Mouse (Mus musculus) R1 (cell line): ENCODE measurements around the gene Nlrc5.

Source experiments
- DNase-seq: peaks from one replicate; pipeline ENCODE4 v3.0.0-alpha.2; 2018; ENCODE audit warnings: low read depth, low spot score

Gene Nlrc5

DNA sequence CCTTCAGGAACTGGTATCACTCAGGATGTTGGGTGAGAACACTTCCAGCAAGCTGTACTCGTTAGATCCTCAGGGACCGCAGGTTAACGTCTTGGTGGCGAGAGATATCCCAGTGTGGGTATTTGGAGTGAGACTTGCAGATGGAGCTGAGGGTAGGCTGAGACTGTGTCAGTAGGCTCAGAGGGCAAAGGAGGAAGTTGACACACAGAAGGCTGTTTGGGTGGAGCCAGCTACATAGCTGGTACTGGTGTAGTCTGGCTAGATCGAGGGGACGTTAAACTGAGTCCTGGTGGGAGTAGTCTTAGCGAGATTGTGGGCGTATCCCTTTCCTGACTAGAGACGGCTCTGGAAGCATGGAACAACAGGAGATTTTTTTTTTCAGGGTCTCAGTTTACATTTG lies 16.1 kb upstream of the Nlrc5 start:
- DNase-seq: peak; percentile 10

DNA sequence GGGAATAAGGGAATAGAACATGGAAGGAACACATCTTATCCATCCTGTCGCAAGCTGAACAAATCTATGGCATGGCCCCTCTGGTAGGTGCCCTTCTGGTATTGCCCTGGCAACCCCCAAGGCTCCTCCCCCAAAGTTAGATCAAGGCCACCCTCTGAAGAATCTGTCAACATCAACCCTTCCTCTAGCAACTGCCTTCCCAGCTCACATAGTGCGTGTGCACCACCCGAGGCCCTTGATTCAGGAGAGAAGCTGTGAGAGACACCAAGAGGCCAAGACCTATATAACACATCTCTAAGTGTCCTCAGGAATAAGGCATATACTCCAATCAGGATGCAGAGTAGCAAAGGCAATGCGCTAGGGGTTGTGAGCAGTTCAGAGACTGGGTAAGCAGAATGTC lies 11.9 kb upstream of the Nlrc5 start:
- peak; percentile 9 for DNase-seq

DNA sequence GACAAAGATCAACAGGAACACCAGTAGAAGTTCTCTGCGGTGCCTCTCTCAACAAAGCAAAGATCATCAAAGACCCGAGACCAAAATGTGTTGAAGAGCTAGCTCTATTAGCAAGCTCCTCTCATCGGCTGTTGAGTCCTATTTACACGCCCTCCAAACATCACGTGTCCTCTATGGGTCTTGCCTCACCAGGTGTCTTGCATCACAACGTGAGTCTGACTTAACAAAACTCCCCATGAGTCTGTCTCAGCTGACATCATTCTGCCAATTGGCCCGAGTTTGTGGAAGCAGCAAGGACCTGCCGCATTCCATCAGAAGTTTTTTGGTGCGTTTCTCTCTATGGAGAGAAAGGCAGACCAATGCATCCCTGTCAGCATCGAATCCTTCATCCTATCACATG lies 6.2 kb upstream of the Nlrc5 start:
- DNase-seq: no peak

DNA sequence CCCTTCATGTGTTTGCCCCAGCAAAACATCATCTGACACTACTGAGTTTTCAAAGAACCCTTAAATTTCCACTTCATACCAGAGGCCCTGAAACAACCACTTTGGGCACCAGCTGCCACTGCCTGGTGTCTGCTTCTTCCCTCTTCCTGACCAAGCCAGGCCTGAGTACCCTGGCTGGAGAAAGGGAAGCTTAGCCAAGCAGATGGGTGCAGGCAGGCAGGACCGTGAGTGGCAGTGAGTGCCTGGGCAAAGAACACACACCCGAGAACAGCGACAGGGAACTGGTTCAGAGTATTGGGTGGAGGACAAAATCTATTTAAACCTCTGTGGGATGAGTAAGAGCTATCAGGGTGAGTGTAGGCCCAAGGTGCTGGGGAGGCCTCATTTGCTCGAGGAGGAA lies 5.7 kb upstream of the Nlrc5 start:
- DNase-seq: no peak

DNA sequence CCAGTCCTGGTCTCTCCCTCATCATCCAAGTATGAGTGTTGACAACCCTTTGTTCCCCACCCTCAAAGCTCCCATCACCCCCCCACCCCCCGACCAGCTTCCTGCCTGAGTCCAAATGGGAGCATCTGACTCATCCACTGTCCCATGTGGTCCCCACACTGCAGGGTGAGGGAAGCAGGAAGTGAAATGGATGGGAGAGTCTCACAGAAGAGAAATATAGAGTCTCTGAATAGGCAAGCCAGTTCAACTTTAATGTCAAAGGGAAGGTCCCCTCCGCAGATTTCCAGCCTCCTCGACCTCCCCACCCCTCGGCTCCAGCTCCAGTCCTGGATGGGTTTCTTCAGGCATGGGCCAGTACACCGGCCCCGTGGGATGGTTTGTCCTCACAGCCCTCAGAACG lies 4.8 kb upstream of the Nlrc5 start:
- no peak for DNase-seq

DNA sequence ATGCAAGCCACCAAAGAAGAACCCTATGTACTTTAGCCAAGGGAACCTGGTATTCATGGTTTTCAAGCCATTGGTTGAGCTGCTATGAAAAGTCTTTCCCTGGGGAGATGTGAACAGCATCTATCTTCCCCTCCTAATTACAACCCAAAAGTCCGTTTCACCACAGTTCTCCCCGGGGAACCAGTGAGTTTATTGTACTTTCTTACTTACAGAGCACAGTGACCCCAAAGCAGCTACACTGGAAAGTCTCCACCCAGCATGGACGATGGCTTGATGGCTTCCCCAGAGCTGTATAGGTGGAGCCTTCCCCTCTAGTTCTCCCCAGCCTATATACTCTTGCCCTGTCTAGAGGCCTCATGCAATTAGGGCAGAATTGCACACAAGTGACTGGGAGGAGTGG lies 1.9 kb upstream of the Nlrc5 start:
- DNase-seq: no peak

DNA sequence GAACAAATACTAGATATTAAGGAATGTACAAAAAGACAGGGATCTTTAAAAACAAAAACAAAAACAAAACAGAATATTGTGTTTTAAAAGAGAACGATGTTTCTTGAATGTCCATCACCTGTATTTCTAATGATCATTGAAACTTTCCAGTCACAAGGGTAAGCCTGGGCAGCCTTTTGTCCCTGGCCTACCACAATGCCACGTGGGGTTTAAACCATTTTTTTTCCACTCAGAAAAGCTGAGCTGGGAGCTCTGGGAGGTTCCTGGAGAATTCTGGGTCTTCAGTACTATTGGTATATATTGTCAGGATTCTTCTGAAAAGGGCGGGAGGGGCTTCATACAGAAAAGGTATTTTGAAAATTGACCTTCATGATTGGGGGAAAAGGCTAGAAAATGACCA lies 802 bp downstream of the Nlrc5 start:
- DNase-seq: no peak

DNA sequence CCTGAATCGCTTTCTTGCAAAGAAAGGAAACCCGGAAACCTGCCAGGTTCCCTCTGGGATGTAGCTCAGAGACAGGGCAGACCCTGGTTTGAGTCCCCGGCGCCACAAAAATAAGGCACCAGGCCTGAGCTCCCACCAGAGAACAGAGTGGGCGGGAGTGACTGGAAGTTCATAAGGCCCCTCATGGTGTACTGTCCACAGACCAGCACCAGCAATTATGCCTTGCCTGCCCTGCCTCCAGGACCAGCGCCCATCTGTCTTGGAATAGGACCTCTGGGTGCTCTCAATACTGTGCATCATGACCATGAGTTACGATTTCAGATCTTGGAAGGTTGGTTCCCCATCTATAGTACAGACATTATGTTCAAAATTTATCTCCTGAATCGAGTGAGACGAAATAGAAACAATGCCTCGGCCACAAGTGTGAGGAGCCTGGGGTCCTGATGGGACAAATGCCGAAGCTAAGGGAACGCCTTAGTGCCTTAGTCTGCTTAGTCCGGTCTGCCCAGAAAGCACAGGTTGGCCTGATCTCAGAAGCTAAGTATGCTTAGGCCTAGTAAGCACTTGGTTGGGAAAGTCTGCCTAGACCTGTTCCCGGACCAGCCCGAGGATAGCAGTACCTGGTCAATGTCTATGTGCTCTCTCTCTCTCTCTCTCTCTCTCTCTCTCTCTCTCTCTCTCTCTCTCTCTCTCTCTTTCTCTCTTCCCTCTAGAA lies 1.4 kb downstream of the Nlrc5 start:
- DNase-seq: no peak

DNA sequence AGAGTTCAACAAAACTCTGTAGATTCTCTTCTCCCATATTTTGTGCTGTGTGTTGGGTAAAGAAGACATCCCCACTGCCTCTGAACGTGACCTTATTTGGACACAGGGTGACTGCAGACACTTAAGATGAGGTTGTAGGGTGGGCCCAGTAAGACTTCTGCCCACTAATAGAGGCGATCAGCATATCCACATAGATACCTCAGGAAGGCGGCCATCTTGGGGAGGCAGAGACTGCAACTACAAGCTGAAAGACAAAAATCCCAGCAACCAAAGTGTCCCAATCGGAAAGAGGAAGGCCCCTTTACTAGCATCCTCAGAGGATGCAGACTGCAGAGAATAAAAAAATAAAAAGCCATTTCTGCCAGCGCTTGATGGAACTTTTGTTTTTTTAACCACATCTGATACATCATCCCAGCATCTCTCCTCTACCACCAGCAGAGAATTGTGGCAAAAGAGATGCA lies 2.0 kb downstream of the Nlrc5 start:
- DNase-seq: no peak

DNA sequence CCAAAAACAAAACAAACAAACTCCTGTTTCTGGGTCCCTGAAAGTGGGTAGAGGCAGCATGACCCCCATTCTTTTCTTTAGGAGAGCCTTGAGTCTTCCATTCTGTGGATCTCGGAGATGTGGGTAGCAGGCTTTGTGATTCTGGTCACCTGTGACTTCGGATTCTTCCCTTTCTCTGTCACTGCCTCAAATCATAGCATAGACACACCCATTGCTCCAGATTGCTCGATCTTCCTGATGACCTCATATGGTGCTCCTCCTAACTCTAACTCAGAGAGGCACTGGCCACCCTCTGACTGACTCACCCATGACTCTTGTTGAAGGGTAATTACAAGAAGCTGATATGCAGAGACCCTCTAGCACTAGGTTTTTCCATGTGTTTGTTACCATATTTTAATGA lies 2.7 kb downstream of the Nlrc5 start:
- no peak for DNase-seq

DNA sequence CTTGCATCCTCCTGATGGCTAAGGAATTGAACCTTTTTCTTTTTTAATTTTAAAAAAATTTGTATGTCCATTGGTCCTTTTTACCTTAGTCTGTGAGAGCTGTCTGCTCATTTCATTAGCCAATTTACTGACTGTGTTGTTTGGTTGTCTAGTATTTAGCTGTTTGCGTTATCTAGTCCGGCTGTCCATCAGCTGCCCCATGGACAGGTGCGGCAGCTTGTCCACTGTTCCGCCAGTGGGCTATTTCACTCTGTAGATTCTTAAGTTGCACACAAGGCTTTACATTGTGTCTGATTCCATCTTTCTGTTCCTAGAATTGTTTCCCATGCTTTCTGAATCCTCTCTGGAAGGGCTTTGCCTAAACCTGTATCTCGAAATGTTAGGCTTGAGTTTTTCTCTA lies 4.5 kb downstream of the Nlrc5 start:
- no peak for DNase-seq

DNA sequence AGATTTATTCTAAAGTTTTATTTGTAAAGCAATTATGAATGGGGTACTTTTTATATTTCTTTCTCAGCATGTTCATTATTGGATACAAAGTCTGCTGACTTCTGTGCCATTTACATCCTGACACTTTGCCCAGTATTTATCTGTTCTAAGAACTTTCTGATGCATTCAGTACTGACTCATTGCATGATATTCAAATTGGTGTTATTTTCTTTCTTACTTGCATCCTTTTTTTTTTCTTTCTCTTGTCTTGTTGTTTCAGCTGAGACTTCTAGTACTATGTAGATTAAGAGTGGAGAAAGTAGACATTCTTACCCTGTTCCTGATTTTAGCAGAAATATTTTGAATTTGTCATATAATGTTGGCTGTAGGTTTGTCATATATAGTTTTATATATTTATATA lies 5.5 kb downstream of the Nlrc5 start:
- no peak for DNase-seq

DNA sequence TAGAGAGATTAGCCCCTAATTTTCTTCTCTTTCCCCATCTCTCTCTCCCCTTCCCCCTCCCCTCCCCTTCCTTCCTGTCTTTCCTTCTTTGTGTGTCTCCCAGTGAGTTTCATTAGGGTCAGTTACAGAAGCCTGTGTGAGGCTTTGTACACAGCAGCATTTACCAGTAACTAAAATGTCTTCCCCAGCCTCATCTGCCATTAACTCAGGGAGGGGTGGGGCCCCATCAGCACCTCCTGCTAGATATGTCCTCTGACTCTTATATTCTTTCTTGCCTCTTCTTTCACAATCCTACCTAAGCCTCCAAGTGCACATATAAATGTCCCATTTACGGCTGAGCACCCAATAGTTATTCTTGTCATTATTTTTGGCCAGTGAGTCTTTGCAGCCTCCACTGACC lies 6.2 kb downstream of the Nlrc5 start:
- no peak for DNase-seq

DNA sequence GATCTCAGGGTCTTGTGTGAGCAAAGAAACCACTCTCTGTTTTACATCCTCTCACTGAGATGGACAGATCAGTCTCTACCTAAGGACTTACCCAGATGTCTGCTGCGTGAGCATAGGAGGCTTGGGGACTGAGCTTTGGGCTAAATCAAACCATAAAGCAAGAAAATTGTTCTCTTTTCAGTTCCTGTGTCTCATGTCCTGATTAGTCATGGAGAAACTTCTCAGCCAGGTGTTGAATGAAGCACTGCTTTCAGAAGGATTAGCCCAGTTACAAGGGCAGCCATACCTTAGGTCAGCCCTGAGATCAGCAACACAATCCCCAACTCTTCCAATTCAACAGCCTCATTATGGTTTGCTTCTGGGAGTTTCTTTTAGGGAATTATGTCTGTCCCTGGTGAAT lies 7.5 kb downstream of the Nlrc5 start:
- DNase-seq: no peak

DNA sequence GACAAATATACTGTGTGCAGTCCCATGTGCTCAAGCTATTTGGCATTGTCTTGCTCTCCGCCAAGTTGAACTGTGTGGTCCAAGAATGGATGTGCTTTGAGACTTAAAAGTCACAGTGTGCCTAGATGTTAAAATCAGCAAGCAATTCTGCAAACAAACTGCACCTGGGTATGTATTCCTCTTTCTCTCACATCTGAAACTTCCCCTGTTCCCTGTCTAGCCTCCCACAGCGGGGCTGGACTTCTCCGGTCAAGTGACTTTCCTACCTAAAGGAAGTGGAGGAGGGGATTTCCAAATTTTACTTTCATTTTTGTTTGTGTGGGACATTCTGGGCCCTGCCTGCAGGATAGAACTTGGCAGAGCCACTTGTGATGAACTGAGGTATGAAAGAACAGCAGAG lies 9.0 kb downstream of the Nlrc5 start:
- DNase-seq: no peak

DNA sequence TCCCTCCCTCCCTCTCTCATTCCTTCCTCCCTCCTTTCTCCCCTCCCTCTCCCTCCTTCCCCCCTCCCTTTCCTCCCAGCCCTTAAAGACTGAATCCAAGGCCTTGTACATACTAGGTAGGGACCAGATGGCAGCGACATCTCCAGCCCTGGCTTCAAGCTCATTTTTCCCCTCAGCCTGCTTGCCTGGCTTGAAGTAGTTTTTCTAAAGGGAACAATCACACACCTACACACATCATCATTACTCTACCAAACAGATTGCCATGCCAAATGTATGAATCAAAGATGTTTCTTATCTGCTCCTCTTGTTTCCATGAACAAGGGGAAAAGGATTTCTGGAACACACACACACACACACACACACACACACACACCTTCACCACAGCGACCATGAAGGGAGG lies 10.3 kb downstream of the Nlrc5 start:
- DNase-seq: no peak

DNA sequence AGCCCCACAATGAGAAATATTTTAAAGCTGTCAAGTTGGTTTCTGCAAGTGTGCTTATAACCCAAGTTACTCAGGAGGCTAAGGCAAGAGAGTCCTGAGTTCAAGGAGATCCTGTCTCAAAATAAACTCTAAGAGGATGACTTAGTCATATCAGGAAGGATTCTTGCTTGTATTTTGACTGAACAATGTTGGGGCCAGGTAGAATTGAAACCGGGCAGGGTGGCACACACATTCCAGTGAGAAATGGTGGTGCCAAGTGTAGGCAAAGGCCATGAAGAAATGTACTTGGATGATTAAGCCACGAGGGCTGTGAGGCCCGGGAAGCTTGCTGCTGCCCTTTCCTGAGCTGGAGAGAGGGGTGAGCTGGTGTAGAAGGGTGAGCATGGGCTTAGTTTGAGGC lies 13.0 kb downstream of the Nlrc5 start:
- no peak for DNase-seq

DNA sequence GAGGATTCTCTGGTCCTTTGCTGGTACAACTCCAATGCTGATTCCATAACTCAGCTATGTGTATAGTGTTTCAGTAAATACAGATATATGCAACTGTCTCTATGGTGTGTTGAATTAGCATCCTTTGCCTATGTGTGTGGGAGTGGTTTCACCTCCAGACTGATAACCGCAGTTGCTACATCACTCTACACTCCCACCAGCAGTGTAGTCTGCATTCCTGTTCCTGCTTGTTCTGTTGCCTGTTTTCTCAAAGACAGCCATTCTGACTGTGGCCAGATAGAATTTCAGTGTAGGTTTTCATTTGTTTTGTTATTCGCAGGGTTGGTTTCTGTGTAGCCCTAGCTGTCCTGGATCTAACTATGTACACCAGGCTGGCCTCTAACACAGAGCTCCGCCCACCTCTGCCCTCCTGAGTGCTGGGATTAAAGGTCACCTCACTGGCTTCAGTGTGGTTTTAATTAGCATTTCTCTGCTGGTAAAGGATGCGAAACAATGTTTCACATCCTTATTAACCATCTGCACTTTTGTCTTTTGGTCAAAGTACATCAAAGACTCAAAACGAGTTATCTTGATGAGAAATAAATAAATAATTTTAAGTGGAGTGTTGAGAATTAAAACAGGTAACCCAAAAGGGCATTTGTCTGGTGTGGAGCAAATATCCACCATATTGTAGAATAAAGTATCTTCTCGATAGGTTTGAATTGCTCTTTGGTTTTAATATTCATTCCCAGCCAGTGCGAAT lies 13.6 kb downstream of the Nlrc5 start:
- peak; percentile 16 for DNase-seq

DNA sequence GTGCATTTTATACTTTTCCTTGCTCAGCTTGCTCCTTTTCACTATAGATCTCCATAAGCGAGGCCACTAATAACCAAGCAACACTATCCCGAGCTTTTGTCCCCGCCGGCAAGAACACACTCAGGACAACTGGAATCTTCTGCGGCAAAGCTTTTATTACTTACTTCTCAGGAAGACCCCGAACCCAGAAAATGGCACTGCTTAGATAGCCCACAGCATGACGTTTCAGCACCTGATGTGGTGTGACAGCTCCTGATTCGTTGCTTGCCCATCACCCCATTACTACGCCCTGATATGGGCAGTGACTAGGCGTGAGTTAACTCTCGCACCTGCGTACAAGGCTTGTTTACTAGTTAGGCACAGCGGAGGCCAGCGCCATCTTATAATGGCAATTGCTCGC lies 18.8 kb downstream of the Nlrc5 start:
- DNase-seq: peak; percentile 30

DNA sequence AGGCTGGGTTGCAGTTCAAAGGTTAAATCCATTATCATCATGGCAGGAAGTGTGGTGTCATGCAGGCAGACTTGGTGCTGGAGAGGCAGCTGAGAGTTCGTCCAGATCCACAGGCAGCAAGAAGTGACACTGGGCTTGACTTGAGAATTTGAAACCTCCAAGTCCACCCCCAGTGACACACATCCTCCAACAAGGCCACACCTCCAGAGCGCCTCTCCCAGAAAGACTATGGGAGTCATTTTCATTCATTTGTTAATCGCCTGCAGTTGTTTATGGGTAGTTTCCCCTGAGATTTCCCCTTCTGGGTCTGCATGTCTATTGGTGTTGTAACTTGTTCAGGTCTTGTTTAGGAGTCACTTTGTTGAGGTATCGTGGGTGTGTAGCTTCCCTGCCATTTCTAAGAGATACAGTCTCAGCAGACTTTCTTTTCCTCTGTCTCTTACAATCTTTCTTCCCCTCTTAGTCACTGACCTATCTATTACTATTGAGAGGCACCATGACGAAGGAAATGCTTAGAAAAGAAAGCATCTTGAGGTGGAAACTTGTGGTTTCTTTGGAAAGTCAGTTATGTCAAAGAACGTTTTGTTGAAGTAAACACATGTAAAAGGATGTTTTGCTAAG lies 19.8 kb downstream of the Nlrc5 start:
- peak; percentile 81 for DNase-seq

DNA sequence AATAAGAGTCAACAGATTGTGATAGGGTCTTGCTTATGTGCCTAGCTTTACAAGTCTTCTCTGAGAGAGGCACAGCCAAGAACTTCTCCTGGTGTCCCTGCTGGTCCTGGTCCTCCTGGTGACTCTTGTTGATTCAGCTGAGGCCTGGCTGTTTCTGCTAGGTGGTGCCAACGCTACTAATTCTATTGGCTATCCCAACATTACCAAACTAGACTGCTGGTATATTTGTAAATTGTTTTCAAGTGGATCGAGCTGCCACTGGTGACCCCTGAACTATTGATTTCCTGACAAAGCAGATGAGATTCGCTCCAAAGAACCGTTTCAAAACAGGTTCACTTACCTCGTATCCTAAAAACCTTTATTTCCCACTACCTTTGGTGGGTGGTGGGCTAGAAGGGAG lies 20.7 kb downstream of the Nlrc5 start:
- DNase-seq: no peak

DNA sequence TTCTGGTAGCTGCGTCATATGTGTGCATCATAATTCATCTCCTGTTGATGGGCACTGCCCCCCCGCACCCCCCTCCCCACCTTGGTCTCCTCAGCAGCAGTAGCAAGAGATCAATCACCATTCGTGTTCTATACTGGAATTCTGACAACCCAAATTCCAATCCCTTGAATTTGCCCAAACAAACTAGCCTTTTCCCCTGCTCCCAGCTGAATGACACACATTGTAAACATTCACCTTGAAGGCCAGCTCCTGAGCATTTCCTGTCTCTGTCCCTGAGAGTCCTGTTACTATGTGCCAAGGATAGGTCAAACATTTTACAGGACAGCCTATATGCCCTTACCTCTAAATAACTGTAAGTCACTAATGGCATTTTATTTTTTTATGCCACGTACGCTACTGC lies 21.9 kb downstream of the Nlrc5 start:
- no peak for DNase-seq

DNA sequence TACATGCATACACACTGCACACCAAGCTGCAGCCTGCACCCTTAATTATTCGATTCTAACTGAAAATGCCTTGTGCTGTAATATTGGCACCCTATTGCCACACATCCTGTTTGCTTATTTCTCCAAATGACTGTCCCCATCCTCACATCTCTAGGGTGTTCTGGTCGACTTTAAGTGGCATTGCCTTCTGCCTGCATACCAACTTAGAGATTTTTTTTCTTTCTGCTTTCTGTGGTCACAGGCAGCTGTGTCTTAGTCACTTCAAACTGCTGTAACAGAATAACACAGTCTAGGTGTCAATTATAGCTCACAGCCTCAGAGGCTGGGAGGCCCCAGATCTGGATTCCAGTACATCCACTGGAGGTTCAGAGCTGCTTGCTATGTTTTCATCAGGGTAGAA lies 24.4 kb downstream of the Nlrc5 start:
- DNase-seq: no peak
